Mouse (Mus musculus) adrenal gland (tissue): Measurements from ENCODE around the gene Dtx1.

ENCODE experiments used
- intact Hi-C: fragments of 180-260 bp; cut with DNase I; formaldehyde crosslinking; loops from one replicate; pipeline ENCODE4 v1.15.1; 2025
- long read RNA-seq, 2 experiments: library from polyadenylated mRNA; unstranded; transcript quantifications; one replicate each; pipeline ENCODE4 v2.0.0; 2020; ENCODE audit warnings: borderline replicate concordance in 1 of 2; ENCODE audit not compliant: insufficient replicate concordance in 1 of 2

Gene Dtx1
- long read RNA-seq, experiment 1, partial matches to known transcripts: 3 of 5 reads
- long read RNA-seq, experiment 1, other reads (novel, unspliced or antisense): 0 of 5 reads
- long read RNA-seq, experiment 2, partial matches to known transcripts: 2 of 2 reads
- long read RNA-seq, experiment 2, other reads (novel, unspliced or antisense): 0 of 2 reads

DNA sequence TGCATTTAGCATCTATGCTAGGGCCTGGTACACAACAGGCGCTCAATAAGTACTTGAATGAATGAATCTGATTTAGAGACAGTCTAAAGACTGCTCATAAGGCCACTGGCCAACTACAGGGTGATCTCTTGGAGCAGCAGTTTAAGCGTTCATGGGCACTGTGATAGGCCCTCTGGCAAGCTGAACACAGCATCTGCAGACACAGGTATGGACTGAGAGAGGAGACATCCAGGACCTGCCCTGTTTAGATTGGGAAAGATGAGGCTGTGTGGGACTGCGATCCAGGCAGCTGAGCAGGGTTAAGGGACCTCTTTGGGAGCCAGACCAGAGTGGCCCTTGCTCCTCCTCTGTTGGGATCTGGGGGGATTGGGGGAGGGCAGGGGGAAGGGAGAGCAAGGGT, at the start of gene Dtx1:
Gene Dtx1, minus strand, starts transcription at position 101 of the 400 bp plus-strand sequence.
- intact Hi-C loops: no loop called here

DNA sequence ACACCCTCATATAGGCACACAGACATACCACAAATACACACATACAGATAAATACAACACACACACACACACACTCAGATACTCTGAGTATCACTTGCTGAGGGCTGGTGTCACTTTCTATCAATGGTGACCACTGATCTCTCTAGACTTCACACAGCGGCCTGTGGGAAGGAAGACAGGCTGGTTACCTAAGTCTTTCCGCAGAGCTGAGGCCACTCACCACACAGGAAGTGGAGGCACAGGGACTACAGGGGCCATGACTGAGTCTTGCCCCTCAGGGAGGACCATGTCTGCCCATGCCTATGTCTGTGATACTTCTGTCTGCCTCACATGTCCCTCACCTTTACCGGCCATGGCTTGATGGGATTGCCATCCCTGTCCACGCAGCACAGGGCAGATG, 42.5 kb upstream of the Dtx1 start:
- intact Hi-C loops: no loop called here

DNA sequence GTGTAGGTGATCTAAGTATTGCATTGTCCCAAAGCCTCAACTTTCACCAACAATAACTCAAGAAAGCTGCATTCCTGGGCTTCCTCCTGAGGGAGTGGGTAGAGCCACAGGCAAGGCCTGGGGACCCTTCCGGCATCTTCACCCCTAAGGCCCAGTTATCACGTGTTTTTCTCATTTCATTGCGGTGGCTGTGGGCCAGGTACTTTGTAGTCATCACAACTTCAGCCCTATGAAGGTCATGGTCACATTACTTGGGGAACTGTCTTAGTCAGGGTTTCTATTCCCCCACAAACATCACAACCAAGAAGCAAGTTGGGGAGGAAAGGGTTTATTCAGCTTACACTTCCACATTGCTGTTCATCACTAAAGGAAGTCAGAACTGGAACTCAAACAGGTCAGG, 41.1 kb upstream of the Dtx1 start:
- intact Hi-C loops: no loop called here

DNA sequence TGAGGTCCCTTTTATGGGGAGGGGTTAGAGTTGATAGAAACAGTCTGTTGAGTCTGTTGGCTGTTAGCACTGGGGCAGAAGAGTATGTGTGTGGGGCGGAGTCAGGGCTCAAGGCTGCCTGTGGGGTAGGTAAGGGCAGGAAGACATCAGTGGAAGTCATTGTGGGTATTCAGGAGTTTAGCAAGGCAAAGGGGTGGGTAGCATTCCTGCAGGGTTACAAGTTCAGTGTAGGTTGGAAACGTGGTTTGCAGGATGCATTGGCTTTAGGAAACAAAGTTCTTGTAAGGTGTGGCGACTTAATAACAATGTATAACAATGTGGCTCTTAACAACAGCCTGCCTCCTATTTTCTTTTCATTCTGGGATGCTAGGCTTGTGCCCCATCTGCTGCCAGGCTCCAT, 39.5 kb upstream of the Dtx1 start:
- intact Hi-C loops: no loop called here

DNA sequence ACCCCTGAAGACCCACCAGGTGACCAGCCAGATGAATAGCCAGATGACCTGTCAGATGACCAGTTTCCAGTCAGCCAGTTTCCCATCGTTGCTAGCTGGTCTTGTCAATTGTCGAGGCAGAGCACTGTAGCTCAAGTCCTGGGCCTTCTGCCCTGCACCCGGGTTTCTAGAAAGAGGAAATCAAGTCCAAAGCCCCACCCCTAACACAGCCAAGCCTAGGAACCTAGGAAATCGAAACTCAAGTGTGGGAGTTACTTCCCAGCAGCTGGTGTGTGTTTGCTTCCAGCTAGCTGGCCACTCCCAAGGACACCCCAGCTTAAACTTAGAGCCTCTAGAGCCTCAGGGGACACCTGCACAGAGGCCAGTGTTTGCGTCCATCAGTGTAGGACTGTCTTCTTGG, 38.0 kb upstream of the Dtx1 start, which contains the start of gene Oas2:
Gene Oas2, minus strand, starts transcription at position 166 of the 400 bp plus-strand sequence.
- intact Hi-C loops: no loop called here

DNA sequence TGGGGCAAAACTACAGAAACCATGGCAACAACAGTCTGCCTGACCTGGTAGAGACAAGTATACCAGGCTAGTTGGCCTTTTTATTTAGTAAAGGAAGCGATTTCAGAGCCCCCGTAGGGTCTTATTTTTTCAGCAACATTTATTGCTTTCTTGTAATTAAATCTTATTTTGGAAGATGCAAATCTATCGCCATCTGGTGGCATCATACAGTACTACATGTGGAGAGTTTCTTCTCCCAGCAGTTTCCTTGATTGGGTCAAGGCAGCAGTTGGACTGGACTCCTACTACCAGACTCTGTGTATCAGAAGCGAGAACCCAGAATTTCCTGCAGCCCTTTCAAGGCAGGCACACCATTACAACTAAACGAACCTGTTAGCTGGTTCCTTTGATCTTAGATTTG, 34.7 kb upstream of the Dtx1 start:
- intact Hi-C loops: no loop called here

DNA sequence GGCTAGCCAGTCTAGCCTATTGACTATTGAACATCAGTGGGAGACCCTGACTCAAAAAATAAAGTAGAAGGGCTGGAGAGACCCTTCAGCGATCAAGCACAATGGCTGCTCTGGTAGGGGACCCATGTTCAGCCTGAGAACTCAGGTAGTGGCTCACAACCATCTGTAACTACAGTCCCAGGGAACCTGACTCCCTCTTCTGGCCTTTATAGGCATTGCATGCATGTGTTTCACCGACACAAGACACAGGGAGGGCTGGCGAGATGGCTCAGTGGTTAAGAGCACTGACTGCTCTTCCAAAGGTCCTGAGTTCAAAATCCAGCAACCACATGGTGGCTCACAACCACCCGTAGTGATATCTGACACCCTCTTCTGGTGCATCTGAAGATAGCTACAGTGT, 30.4 kb upstream of the Dtx1 start:
- intact Hi-C loops: no loop called here

DNA sequence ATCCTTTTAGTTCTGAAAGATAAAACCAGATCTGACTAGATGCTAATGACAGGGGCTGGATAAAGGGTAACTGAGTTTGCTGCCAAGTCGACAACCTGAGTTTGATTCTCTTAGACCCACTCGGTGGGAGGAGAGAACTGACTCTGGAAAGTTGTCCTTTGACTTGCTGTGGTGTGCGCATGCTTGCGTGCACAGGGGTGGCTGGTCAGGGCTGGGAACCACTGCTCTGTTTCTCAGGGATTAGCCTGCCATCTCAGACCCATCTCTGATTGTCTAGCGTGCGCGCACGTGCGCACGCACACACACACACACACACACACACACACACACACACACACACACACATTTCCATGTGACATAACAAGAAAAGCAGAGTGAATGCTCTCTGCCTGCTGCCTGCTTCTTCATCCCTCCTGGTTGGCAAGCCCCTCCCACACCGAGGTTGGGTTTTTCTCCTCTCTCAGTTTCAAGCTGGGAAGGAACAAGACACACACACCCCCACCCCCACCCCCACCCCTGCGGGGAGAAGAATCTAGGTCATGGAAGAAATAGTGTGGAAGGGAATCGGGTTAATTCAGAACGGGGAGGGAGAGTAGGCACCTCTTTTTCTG, 22.8 kb upstream of the Dtx1 start:
- intact Hi-C loops: no loop called here

DNA sequence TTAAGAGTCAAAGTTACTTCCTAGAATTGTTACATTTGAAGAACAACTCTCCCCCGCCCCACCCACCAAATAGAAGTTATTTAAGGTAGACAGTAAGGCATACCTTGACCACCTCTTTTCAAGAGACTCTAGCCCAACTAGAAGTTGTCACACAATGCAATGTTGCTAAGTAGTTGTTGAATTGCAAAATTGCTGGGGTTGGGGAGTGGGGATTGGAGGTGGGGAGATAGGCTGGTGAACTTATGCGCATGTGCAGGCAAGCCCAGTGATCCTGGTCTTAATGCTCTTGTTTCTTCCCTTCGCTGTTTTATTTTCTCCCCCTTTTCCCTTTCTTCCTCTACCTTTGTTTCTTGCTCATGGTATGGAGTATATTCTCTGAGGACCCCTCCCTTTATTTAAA, 22.0 kb upstream of the Dtx1 start:
- intact Hi-C loops: no loop called here

DNA sequence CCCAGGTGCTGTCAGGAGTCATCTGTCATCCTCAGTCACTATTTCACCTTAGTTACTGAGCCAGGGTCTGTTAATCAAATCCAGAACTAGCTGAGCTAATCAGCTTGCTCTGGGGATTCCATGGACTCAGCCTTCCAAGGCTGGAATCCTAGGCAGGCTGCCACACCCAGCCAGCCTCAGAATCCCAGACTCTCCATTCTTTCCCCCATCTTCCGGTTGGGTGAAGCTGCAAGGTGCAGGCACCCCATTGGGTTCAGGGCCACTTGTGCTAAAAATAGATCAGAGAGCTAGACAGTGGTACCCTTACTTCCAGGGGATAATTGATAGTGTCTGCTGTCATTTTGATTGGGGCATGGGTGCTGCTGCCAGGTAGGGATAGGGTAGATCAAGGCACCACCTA, 21.0 kb upstream of the Dtx1 start:
- intact Hi-C loops: no loop called here

DNA sequence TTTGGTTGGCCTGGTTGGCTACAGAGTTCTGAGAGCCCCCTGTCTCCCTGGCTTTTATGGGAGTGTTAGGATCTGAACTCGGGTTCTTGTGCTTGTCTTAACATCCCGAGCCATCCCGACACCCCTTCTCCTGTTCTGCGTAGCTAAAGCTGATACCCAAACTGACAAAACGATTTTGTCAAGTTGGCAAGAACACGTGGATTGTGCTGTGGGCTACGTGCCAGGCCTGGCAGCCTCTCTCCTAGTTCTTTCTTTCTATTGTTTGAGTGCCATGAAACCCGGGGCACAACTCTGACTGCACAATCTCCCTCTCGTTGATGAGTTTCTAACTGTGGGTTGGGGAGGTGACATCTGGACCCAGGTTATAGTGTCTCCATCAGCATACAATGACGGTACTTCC, 17.6 kb upstream of the Dtx1 start:
- intact Hi-C loops: no loop called here

DNA sequence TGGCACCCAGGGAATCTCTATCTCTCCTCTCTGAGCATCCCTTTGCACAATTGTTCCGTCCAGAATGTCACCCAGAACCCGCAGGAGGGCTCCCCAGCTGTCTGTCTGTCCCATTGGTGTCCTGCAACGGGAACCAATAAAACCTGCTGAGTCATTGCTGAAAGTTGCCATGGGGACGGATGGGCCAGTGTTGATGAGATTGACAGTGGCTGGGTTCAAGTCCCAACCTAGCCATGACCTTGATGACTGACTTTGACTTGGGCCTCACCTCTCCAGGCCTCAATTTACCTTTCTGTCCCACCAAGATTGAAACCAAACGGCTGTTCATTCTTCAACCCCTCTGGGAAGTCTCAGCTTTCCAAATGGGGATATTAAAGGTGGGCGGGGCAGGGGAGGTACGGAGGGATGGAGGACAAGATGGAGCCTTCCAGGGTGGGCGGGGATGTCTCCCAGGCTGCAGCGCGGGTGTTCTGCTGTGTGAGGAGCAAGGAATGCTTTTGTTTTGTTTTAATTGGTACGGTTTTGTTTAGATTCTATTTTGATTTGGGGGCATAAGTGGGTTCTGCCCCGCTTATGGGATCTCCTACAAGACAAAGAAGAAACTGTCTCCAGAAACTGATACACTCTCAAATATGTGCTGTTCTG, 14.2 kb upstream of the Dtx1 start:
- intact Hi-C loops: no loop called here

DNA sequence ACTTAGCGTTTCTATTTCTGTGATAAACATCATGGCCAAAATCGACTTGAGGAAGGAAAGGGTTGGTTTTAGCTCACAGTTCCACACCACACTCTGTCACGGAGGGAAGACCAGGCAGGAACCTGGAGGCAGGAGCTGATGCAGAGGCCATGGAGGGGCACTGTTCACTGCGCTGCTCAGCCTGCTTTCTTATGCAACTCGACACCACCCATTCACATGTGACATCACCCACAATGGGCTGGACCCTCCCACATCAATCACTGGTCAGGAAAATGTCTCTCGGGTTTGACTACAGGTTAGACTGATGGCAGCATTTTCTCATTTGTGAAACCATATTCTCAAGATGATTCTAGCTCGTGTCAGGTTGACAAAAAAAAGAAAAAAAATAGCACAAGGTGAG, 9.3 kb upstream of the Dtx1 start:
- intact Hi-C loops: no loop called here

DNA sequence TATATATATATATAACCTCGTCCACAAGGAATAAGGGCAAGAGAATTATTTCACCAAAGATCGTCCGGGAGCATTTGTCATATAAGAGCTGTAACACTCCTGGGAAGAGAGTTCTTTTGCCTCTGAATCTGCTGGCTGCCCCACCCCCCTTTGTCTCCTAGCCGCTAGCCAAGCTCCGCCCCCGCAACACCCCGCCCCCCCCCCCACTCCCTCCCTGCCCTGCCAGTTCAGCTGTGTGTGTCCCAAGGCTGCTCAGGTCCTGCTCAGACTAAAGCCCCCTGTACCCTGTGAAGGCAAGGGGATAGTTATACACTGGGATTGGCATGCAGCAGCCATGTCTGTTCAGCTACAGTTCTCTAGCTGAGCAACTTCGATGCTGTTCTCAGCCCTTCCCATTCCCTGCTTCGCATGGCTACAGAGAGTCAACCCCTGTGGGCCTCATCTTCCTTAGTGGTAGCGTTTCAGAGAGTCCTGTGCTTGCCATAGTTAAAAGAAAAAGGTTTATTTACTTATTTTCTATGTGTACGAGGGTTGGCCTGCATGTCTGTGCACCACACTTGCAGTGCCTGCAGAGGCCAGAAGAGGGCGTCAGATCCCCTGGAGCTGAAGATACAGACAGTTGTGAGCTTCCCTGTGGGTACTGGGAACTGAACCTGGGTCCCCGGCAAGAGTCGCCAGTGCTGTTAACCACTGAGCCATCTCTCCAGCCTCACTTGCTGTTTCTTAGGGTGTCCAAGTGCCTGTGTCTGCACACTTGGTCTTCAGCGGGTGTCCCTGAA, 7.1 kb upstream of the Dtx1 start:
- intact Hi-C loops: no loop called here

DNA sequence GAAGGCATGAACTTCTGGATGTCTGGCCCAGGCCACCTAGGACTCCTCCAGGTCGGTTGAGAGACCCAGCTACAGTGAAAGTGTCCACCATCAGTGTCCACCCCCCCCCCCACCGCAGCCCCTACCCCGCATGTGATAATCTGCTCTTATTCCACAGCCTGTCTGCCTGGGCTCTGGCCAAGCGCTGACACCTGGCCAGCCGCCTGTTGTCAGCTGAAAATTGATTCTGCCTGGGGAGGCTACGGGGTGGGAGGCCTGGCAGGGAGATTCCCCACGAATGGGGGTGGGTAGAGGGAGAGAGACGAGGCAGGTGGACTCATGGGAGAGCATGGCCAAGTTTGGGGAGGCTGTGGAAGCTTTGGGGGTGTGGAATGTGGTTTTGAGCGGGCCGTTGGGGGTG, 5.4 kb upstream of the Dtx1 start:
- intact Hi-C loops: no loop called here

DNA sequence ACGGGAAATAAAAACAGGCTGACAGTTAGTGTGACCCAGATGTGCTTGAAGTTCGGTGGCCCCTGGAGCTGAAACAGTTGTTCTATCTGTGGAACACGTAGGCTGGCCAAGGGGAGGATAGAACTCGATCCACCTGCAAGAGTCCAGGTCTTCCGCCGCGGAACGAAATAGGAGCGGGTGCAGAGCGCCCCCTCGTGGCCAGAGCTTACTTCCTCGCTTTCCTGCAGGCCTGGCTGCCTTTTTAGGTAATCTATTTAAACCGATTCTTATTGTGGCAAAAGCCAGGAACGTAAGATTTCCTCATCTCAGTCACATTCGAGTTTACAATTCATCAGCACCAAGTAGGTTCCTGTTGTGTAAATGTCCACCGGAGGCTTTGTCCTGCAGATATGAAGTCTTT, 2.6 kb upstream of the Dtx1 start:
- intact Hi-C loops: loop anchor here (2.0 kb wide), 2 partner anchors 36 to 94 kb away; no protein-coding TSS in a partner anchor

DNA sequence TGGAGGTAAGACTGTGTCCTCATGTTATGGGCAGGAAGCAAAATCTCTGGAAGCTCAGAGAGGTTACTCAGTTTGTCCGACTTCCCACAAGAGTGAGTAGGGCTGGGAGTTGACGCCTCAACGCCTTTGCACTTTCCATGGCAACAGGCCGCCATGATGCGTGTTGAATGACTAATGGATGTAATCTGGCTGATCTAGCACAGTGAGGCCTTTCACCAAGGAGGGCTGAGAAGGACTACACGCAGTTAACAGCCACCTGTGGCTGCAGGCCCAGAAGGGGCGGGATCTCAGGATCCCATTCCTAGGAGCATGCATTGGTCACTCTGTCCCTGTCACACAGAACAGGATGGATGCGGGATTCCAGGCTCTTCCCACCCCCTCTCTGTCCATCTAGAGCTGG, 994 bp upstream of the Dtx1 start:
- intact Hi-C loops: no loop called here

DNA sequence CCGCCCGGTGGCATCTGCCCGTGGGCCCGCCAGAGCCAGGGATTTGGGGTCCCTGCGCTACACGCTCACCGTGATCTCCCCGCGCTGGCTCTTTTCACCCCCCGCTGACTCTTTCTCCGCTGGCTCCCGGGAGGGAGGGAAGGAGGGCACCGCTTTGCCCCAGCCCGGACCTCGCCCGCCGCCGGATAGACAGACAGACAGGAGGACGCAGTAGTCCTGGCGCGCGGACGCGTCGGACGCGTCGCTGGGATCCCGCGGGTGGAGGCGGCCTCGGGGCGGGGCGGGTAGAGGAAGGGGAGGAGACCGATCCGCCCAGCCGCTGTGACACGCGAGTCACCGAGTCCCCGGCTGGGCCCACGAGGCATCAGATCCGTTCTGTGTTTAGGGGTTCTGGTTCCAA, 311 bp downstream of the Dtx1 start:
- intact Hi-C loops: no loop called here

DNA sequence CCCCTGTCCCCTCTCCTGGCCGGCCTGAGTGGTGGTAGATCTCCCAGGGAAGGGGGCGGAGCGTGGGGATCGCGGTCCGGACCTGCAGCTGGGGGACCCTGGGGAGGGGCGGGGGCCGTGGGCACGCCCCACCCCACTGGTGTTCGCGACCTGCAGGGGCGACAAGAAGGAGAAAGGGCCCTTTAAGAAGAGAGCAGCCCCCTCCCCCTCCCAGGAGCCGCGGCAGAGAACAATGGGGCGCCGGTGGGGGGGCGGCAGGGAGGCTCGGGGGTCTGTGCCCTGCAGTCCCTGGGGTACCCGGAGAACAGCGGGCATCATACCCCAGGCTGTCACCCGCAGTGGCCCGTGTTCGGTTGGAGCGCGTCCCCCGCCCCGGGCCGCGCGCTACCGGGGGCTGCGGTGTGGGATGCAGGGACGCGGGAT, 890 bp downstream of the Dtx1 start:
- intact Hi-C loops: no loop called here

DNA sequence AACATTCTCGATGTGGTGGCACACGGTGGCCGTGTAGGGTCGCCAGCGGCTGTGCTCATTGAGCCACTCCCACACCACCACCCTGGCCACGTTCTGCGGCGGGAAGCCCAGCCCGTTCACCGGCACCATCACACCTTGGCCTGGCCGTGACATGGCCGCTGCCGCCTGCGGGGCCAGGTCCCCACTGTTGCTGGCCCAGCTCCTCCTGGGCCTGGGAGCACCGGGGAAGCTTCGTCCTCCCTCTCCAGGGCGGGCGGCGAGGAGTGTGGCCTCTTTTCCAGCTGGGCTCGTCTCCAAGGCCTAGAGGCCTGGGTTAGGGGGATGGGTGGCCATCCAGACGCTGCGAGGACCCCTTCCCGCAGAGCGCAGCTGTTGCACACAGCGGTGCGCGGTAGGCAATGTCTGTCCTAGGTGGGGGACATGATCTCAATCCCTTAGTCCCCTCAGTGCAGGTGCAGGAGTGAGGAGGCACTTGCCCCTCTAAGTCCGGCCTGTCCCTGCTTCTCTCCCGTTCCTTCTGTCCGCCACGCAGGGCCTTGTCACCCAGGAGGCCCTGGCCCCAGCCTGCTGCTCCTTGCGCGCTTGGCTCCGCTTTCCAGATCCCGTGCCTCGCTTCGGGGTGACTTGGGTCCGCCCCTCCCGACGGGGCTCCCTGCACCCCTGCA, 1.4 kb downstream of the Dtx1 start:
- intact Hi-C loops: no loop called here

DNA sequence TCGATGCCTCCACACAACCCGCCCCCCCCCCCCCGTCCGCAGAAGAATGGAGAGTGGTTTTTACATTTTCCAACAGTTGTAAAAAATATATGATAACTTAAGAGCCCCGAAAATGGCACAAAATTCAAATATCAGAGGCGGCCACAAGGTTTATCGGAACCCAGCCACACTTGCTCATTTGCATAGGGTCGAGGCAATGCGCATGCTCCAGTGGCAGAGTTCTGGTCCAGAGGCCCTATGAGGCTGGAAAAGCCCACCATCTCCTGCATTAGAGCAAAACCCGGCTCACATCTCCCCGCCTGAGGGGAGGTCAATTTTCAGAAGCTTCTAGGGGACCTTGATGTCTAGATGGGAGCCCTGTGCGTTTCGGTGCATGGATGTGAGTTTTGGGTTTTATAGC, 4.8 kb downstream of the Dtx1 start:
- intact Hi-C loops: no loop called here

DNA sequence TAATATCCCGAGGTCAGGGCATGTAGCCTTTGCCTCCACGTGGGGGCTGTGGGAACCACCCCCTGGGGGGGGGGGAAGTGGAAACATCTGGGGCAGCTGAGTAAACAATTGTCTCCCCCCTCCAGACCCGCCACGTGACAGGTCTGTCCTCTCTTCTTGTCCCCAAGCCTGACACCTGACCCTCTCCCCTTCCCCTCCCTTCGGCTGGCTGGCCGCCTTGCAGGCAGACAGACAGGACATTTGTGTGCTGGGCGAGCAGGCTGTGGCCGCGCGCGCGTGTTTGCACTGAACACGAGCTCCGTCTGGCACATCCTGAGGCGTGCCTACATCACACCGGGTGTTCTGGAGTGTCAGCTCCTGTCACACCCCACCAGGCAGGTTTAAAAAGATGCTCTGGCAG, 5.2 kb downstream of the Dtx1 start:
- intact Hi-C loops: no loop called here
